Mouse (Mus musculus) E14TG2a.4 (cell line): ENCODE measurements at regions not wholly inside any gene's neighbourhood (a gene's known extent, or its start where the extent isn't known, plus 50 kb on each side); places are given as distances from the start of the nearest gene placed in this dataset.

Source experiments
- CTCF ChIP-seq: conservative IDR thresholded peaks from 2 replicates; pipeline ENCODE4 v1.5.1; 2014; ENCODE audit warnings: low read length
- POU5F1 ChIP-seq: IDR thresholded peaks from 2 replicates; pipeline ENCODE4 v1.6.1; 2014; ENCODE audit warnings: low read length, borderline replicate concordance

GRCm38 (mm10) chr3:102292385-102292784 lies 87.9 kb upstream of the Vangl1 start:
- TF ChIP-seq CTCF (no peak), POU5F1 (no peak)
